Mouse (Mus musculus) embryo, embryonic 11 days (tissue): ENCODE measurements around the gene Tgfbr2.
A peak's percentile ranks its signal among the peaks of the same experiment; 100 is the strongest.

ENCODE experiments used
- DNase-seq: peaks from one replicate; pipeline ENCODE4 v3.0.0-alpha.2; 2015

Gene Tgfbr2

GRCm38 (mm10) chr9:116193535-116193881 lies 18.3 kb upstream of the Tgfbr2 start:
- no peak for DNase-seq

- DNase-seq: no peak
Observed at GRCm38 (mm10) chr9:116192826-116193534, 17.8 kb upstream of the Tgfbr2 start.

GRCm38 (mm10) chr9:116192253-116192652 lies 17.1 kb upstream of the Tgfbr2 start:
- no peak for DNase-seq

- DNase-seq: no peak
Observed at GRCm38 (mm10) chr9:116189831-116190230, 14.7 kb upstream of the Tgfbr2 start.

GRCm38 (mm10) chr9:116188952-116189666 lies 13.9 kb upstream of the Tgfbr2 start:
- DNase-seq: no peak

GRCm38 (mm10) chr9:116187181-116187731 lies 12.1 kb upstream of the Tgfbr2 start:
- DNase-seq: no peak

- no peak for DNase-seq
Observed at GRCm38 (mm10) chr9:116184903-116185302, 9.7 kb upstream of the Tgfbr2 start.

GRCm38 (mm10) chr9:116183035-116183434 lies 7.9 kb upstream of the Tgfbr2 start:
- DNase-seq: no peak

- no peak for DNase-seq
Observed at GRCm38 (mm10) chr9:116181608-116182007, 6.4 kb upstream of the Tgfbr2 start.

GRCm38 (mm10) chr9:116178151-116178550 lies 3.0 kb upstream of the Tgfbr2 start:
- no peak for DNase-seq

- DNase-seq: no peak
Observed at GRCm38 (mm10) chr9:116177108-116177507, 1.9 kb upstream of the Tgfbr2 start.

GRCm38 (mm10) chr9:116175488-116176115 lies 442 bp upstream of the Tgfbr2 start:
- peak; percentile 39 for DNase-seq

- peak; percentile 10 for DNase-seq
Observed at GRCm38 (mm10) chr9:116173473-116174170, 1.5 kb downstream of the Tgfbr2 start.

GRCm38 (mm10) chr9:116173059-116173458 lies 2.1 kb downstream of the Tgfbr2 start:
- no peak for DNase-seq

- DNase-seq: no peak
Observed at GRCm38 (mm10) chr9:116169067-116169466, 6.1 kb downstream of the Tgfbr2 start.

GRCm38 (mm10) chr9:116167304-116167880 lies 7.8 kb downstream of the Tgfbr2 start:
- no peak for DNase-seq

GRCm38 (mm10) chr9:116166363-116166762 lies 8.8 kb downstream of the Tgfbr2 start:
- DNase-seq: no peak

GRCm38 (mm10) chr9:116163883-116164282 lies 11.3 kb downstream of the Tgfbr2 start:
- no peak for DNase-seq

GRCm38 (mm10) chr9:116162866-116163374 lies 12.2 kb downstream of the Tgfbr2 start:
- DNase-seq: no peak

GRCm38 (mm10) chr9:116160860-116161259 lies 14.3 kb downstream of the Tgfbr2 start:
- DNase-seq: no peak

- DNase-seq: no peak
Observed at GRCm38 (mm10) chr9:116160067-116160466, 15.1 kb downstream of the Tgfbr2 start.

- no peak for DNase-seq
Observed at GRCm38 (mm10) chr9:116156501-116156900, 18.7 kb downstream of the Tgfbr2 start.
